Mouse (Mus musculus) G1E (cell line): ENCODE results near the gene Tab1.
"Not testable (repeated sequence)": the region's sequence is repeated elsewhere in the genome, so short reads cannot be mapped to it uniquely, and the experiment has no call there.

Experiments
- CTCF ChIP-seq: IDR thresholded peaks from 2 replicates; pipeline ENCODE4 v1.5.1; 2012; ENCODE audit warnings: low read depth, low read length, inconsistent platforms, mixed read lengths
- GATA1 ChIP-seq: IDR thresholded peaks from 2 replicates; pipeline ENCODE4 v1.6.1; 2012; ENCODE audit warnings: borderline replicate concordance, low read length, inconsistent platforms, mixed read lengths
- POLR2AphosphoS5 ChIP-seq: IDR thresholded peaks from 2 replicates; pipeline ENCODE4 v1.6.1; 2012; ENCODE audit warnings: low read depth, low read length, inconsistent platforms; ENCODE audit not compliant: insufficient replicate concordance
- TAL1 ChIP-seq: conservative IDR thresholded peaks from 2 replicates; pipeline ENCODE4 v1.6.1; 2012; ENCODE audit warnings: low read depth, low read length, inconsistent platforms, mixed read lengths

- not testable (repeated sequence) for TF ChIP-seq CTCF, POLR2AphosphoS5, GATA1, TAL1
These were observed 10.5 kb upstream of the Tab1 start for GRCm38 (mm10) chr15:80122431-80122830.
